Mouse (Mus musculus) ES-Bruce4 (cell line): Measurements from ENCODE around the gene Gm5622. TPM values are rescaled to one million over a fixed set of nuclear protein-coding genes. Genes with fewer than 3 reads are reported as not detected.
"Not testable (repeated sequence)": the region's sequence is repeated elsewhere in the genome, so short reads cannot be mapped to it uniquely, and the experiment has no call there.

Source experiments
- H3K27ac ChIP-seq: 2 replicates; pipeline ENCODE4 v1.5.1; 2012; ENCODE audit warnings: low read length, inconsistent platforms; ENCODE audit not compliant: insufficient read depth
- H3K27me3 ChIP-seq: 2 replicates; pipeline ENCODE4 v1.6.1; 2012; ENCODE audit warnings: mild to moderate bottlenecking, low read length, inconsistent platforms; ENCODE audit not compliant: control insufficient read depth, poor library complexity, insufficient read depth, severe bottlenecking
- H3K36me3 ChIP-seq: 2 replicates; pipeline ENCODE4 v1.6.1; 2012; ENCODE audit warnings: inconsistent platforms, mild to moderate bottlenecking, low read length, moderate library complexity; ENCODE audit not compliant: control insufficient read depth, poor library complexity, insufficient read depth, severe bottlenecking
- H3K4me1 ChIP-seq: one replicate; pipeline ENCODE4 v1.8.1; 2011; ENCODE audit warnings: low read length; ENCODE audit not compliant: control insufficient read depth, insufficient read depth
- H3K4me3 ChIP-seq: 2 replicates; pipeline ENCODE4 v1.5.1; 2011; ENCODE audit warnings: low read depth, mild to moderate bottlenecking, low read length
- H3K9ac ChIP-seq: 2 replicates; pipeline ENCODE4 v1.6.1; 2012; ENCODE audit warnings: low read depth, mild to moderate bottlenecking, inconsistent platforms; ENCODE audit not compliant: poor library complexity, severe bottlenecking
- H3K9me3 ChIP-seq: replicated peaks from 2 replicates; pipeline ENCODE4 v1.6.1; 2012; ENCODE audit warnings: mild to moderate bottlenecking, low read length, inconsistent platforms; ENCODE audit not compliant: control insufficient read depth, poor library complexity, insufficient read depth, severe bottlenecking
- CTCF ChIP-seq: IDR thresholded peaks from one replicate; pipeline ENCODE4 v1.8.1; 2011; ENCODE audit warnings: low read depth, low read length
- EP300 ChIP-seq: IDR thresholded peaks from 2 replicates; pipeline ENCODE4 v1.6.1; 2011; ENCODE audit warnings: low read depth, low read length; ENCODE audit not compliant: insufficient read depth
- POLR2A ChIP-seq: IDR thresholded peaks from one replicate; pipeline ENCODE4 v1.8.1; 2011; ENCODE audit warnings: low read length; ENCODE audit not compliant: insufficient read depth
- polyA plus RNA-seq: library from polyadenylated mRNA; stranded (reverse); fragments of >200 nt; gene quantifications from 2 replicates; pipeline ENCODE4 v1.2.4, GENCODE M21; 2011; ENCODE audit warnings: low read depth; ENCODE audit not compliant: missing spikeins, insufficient read depth, insufficient read length

The Gm5622 gene
- polyA plus RNA-seq, 1 experiment: not detected

DNA sequence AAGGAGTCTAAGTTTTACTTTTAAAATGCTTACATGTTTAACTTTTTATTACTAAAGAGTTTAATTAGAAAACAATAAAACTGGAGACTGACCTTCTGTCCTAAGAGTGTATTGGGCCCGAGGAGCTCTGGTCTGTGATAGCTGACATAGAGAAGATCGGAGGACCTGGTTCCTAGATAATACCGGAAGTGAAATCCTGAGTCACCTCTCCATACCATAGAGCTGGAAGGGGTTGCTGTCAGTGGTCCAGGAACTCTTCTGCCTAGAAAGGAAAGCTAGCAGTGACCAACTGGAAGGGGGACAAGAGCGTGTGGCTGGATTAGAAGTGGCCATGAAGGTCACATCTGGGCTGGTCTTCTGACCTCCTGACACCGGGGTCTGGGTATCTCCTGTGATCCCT, 124.7 kb downstream of the Gm5622 start:
- no peak overlapping the region for H3K9ac ChIP-seq
- no peak overlapping the region for H3K27ac ChIP-seq
- H3K4me3 ChIP-seq: no peak overlapping the region
- no peaks in the 10 kb centered on the region for H3K9me3 ChIP-seq
- H3K27me3 ChIP-seq: no peaks in the 10 kb centered on the region
- H3K4me1 ChIP-seq: no peaks in the 10 kb centered on the region
- H3K36me3 ChIP-seq: no peaks in the 10 kb centered on the region
- TF ChIP-seq CTCF (no peak), POLR2A (no peak), EP300 (no peak)

DNA sequence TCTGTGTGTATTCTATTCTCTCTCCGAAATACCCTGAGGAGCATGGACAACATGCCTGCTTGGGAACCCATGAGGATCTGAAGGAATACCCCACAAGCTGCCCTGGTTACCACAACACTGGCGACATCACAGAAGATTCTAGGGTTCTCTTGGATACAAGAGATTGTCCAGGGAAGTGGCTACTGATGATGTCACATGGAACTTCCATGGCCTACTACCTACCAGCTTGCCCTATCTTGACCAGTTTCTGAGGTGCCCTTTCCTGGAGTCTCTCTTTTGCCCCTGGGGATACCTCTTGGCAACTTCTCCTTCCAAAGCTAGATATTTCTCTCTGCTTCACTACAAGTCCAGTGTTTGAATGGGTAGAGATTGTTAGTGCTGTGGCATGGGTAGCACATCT, 142.8 kb downstream of the Gm5622 start, which contains the start of gene Gm17079:
Gm17079 (minus strand) TSS at position 101 of the 400 bp plus-strand sequence.
- not testable (repeated sequence) for H3K4me3 ChIP-seq, H3K36me3 ChIP-seq, H3K4me1 ChIP-seq, H3K9me3 ChIP-seq, H3K27me3 ChIP-seq, H3K9ac ChIP-seq, H3K27ac ChIP-seq

Other genes starting within 250 kb of the Gm5622 start
- gene Gm7247, start 191.0 kb upstream of the Gm5622 start, polyA plus RNA-seq: not detected in 2 replicates
- gene Vmn2r88, start 142.0 kb upstream of the Gm5622 start, polyA plus RNA-seq: not detected in 2 replicates
- 0.12 TPM in 1 of 2 replicates, not detected in the other for gene Vmn2r89, start 100.9 kb upstream of the Gm5622 start, polyA plus RNA-seq
- not detected in 2 replicates for gene Gm17175, start 21.3 kb downstream of the Gm5622 start, polyA plus RNA-seq
- not detected in 2 replicates for gene Gm17174, start 39.3 kb downstream of the Gm5622 start, polyA plus RNA-seq
- not detected in 2 replicates for gene Gm17078, start 58.5 kb downstream of the Gm5622 start, polyA plus RNA-seq
- gene Gm4181, start 82.9 kb downstream of the Gm5622 start, polyA plus RNA-seq: not detected in 2 replicates
- not detected in 2 replicates for gene Gm17079, start 142.7 kb downstream of the Gm5622 start, polyA plus RNA-seq
- not detected in 2 replicates for gene Gm5800, start 164.4 kb downstream of the Gm5622 start, polyA plus RNA-seq
- gene Ang4, start 220.8 kb downstream of the Gm5622 start, polyA plus RNA-seq: not detected in 2 replicates
- not detected in 2 replicates for gene AY358078, start 247.3 kb downstream of the Gm5622 start, polyA plus RNA-seq